Mouse (Mus musculus) kidney, adult 2 months (tissue): ENCODE results near the gene Wfikkn1. TPM values are rescaled to one million over a fixed set of nuclear protein-coding genes. Genes with fewer than 3 reads are reported as not detected.
A peak's percentile ranks its signal among the peaks of the same experiment; 100 is the strongest.

Experiments used
- DNase-seq: peaks from one replicate; pipeline ENCODE4 v3.0.0; 2021
- H3K27ac ChIP-seq: fragments of 200-500 bp; 2 replicates; pipeline ENCODE4 v1.5.1; 2012; ENCODE audit warnings: low read depth, low read length, control low read depth, inconsistent platforms; ENCODE audit not compliant: insufficient read depth
- H3K27me3 ChIP-seq: fragments of 200-500 bp; replicated peaks from 2 replicates; pipeline ENCODE4 v1.6.1; 2012; ENCODE audit warnings: mild to moderate bottlenecking, moderate library complexity, low read length, inconsistent platforms; ENCODE audit not compliant: control insufficient read depth, insufficient read depth
- H3K36me3 ChIP-seq: fragments of 200-500 bp; 2 replicates; pipeline ENCODE4 v1.6.1; 2012; ENCODE audit warnings: mild to moderate bottlenecking, moderate library complexity, low read length, inconsistent platforms; ENCODE audit not compliant: control insufficient read depth, insufficient read depth
- H3K4me1 ChIP-seq: fragments of 200-500 bp; 2 replicates; pipeline ENCODE4 v1.6.1; 2011; ENCODE audit warnings: low read length; ENCODE audit not compliant: control insufficient read depth, insufficient read depth
- H3K4me3 ChIP-seq: fragments of 200-500 bp; 2 replicates; pipeline ENCODE4 v1.5.1; 2011; ENCODE audit warnings: mild to moderate bottlenecking, low read depth, low read length, control low read depth; ENCODE audit not compliant: insufficient read depth
- CTCF ChIP-seq: fragments of 200-500 bp; conservative IDR thresholded peaks from 2 replicates; pipeline ENCODE4 v1.5.1; 2011; ENCODE audit warnings: low read depth, mild to moderate bottlenecking, control low read depth, low read length, moderate library complexity, mixed read lengths; ENCODE audit not compliant: insufficient read depth, insufficient read length
- POLR2A ChIP-seq: fragments of 200-500 bp; IDR thresholded peaks from one replicate; pipeline ENCODE4 v1.6.1; 2011; ENCODE audit warnings: low read depth, low read length, control low read depth
- WGBS: fragments of 180-500 bp; shearing (Covaris S2); methylation state at CpG from one replicate; pipeline ENCODE4 v1.1.7; 2018; 5-methylcytosine and 5-hydroxymethylcytosine counted together
- polyA plus RNA-seq: library from polyadenylated mRNA; depleted of rRNA; stranded (reverse); fragments of >200 nt; gene quantifications from 2 replicates; pipeline ENCODE4 v1.2.3, GENCODE M21; 2012

Wfikkn1 gene
- polyA plus RNA-seq, 1 experiment: 0.31 TPM

DNA sequence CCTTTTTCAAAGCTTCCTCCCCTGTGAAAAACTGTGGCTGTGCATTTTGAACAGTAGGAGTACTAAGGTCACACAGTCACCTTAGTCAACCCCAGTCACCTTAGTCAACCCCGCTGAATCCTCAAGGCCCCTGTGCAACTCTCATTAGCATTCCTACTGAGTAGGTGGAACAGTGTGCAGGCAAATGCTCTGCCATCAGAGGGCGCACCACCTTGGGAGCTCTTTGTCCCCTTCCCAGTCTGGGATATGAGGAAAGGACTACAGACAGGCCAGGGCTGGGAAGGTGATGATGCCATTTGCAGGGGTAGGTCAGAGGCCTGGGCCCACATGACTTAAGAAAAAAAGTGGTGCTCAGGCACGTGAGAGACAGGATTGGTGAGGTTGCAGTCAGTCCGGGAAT is 1.4 kb downstream of the Wfikkn1 start:
- Histone ChIP-seq H3K27ac (no peak overlapping the region), H3K27me3 (no peaks in the 10 kb centered on the region), H3K36me3 (no peaks in the 10 kb centered on the region), H3K4me1 (peaks cover 27% of the 10 kb centered on the region; the same call in 1 of the 2 replicates), H3K4me3 (no peak overlapping the region)
- peak; percentile 70 for TF ChIP-seq CTCF
- TF ChIP-seq POLR2A: no peak
- 42% methylated on average over 4 of the region's 4 CpGs for whole genome bisulfite sequencing
- peak; percentile 82 for DNase-seq

DNA sequence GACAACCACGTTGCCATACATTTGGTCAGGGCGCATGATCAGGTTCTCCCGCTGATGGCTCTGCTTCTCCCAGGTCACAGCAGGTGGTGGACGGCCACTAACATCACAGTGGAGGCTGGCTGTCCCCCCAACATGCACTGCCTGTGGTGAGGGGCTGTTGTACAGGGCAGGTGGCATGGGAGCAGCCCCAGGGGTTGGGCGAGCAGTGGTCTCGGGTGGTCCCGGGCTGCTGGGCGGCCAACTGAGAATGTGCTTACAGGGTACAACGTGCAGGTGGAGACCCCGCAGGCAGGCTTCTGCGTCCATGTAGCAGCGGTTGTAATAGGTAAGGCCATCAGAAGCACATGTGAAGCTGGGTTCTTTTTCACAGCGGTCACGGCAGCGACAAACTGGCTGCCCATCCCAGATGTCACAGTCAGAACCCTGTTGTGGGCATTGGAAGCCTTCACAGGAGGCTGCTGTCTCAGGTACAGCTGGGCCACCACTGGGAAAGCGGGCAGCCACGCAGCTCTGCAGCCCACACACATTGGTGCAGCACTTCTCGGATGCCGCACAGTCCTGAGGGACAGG is 2.0 kb downstream of the Wfikkn1 start:
- Histone ChIP-seq H3K27ac (no peak overlapping the region), H3K27me3 (no peaks in the 10 kb centered on the region), H3K4me1 (peaks cover 31% of the 10 kb centered on the region; the same call in 1 of the 2 replicates), H3K4me3 (no peak overlapping the region), H3K36me3 (no peaks in the 10 kb centered on the region)
- TF ChIP-seq CTCF (no peak), POLR2A (no peak)
- DNase-seq: no peak
- 89% methylated on average over 19 of the region's 19 CpGs for WGBS

DNA sequence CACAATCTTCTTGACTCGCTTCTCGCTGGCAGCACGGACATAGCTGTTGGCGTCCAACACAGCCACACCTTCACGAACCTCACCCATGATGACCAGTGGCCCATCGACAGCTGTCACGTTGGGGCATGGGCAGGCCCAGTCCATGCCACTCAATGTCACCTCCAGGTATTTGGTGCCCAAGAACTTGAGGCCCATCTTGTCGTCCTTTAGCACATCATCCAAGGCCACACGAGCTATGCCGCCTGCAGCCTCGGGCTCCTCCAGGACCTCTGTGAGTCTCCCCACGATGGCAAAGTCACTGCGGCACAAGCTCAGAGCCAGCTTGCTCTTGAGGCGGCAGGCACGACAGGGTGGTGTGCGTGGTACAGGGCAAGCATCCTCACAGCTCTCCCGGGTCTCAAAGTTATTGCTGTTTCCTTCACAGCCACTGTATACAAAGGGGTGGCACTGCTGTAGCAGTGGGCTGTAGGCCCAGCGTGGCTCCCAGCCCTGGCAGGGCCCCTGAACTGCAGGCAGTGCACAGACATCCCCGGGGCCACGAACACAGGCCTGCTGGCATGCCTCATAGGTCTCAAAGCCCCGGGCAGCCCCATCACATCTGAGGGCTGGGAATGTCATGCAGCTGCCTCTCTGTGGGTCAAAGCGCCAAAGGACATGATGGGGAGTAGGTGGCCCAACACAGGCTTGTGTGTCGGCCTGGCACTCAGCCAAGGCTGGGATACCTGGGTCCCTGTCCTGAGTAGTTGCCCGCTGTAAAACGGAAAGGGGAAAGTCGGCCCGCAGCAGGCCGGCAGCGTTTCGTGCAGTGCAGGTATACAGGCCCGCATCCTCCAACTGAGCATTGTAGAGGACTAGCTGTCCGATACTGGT is 2.7 kb downstream of the Wfikkn1 start:
- Histone ChIP-seq H3K4me3 (no peak overlapping the region), H3K27ac (no peak overlapping the region), H3K36me3 (no peaks in the 10 kb centered on the region), H3K27me3 (no peaks in the 10 kb centered on the region), H3K4me1 (peaks cover 31% of the 10 kb centered on the region; the same call in 1 of the 2 replicates)
- TF ChIP-seq POLR2A (no peak), CTCF (no peak)
- 91% methylated on average over 32 of the region's 32 CpGs for WGBS
- no peak for DNase-seq

DNA sequence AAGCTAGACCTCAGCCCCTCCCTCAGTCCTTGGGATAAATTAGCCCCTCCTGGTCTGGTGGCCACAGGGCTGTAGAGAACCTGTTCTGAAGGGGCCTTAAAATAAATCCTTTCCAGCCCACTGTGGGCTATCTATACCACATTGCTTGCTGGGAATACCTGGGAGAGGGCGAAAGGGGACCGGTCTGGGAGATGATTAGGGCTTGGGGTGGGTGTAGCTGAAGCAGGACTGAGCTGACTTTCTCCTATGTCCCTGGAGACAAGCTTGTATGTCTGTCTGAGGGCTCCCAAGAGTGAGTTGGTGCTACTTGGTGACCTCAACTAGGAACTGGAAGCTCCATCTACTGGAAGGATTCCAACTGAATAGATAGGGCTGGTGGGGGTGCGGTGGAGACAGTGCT is 3.6 kb downstream of the Wfikkn1 start:
- WGBS: 86% methylated on average over 3 of the region's 3 CpGs
- DNase-seq: no peak
- Histone ChIP-seq H3K4me1 (peaks cover 35% of the 10 kb centered on the region; the same call in 1 of the 2 replicates), H3K4me3 (no peak overlapping the region), H3K36me3 (no peaks in the 10 kb centered on the region), H3K27ac (no peak overlapping the region), H3K27me3 (no peaks in the 10 kb centered on the region)
- TF ChIP-seq POLR2A (no peak), CTCF (no peak)

DNA sequence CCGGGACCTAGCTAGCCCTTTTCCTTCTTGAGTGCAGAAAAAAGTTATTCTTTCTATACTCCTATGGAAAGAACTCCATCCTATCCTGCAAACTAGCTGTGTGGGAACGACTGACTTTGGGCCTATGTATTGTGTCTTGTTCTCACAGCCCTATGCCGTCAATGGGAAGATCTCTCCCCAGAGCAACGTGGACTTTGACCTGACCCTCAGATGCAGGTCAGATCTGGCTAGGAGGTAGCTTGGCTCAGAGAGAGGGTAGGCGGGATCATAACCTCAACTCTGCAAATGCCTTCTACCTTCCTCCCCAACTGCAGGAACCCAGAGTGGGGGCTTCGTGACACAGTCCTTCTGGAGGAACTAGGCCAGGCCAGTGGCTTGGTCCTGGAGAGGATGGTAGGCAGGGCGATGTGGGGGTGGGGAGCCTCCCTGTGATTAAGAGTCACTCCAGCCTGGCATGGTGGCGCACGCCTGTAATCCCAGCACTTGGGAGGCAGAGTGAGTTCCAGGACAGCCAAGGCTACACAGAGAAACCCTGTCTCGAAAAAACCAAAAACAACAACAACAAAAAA is 4.2 kb downstream of the Wfikkn1 start:
- peak; percentile 89 for DNase-seq
- H3K27ac ChIP-seq: peak overlapping the region; percentile 91
- H3K4me3 ChIP-seq: peak overlapping the region; percentile 99
- 43% methylated on average over 10 of the region's 10 CpGs for WGBS
- peaks cover 39% of the 10 kb centered on the region; the same call in 1 of the 2 replicates for H3K4me1 ChIP-seq
- TF ChIP-seq CTCF (no peak), POLR2A (no peak)
- no peaks in the 10 kb centered on the region for H3K36me3 ChIP-seq
- no peaks in the 10 kb centered on the region for H3K27me3 ChIP-seq

DNA sequence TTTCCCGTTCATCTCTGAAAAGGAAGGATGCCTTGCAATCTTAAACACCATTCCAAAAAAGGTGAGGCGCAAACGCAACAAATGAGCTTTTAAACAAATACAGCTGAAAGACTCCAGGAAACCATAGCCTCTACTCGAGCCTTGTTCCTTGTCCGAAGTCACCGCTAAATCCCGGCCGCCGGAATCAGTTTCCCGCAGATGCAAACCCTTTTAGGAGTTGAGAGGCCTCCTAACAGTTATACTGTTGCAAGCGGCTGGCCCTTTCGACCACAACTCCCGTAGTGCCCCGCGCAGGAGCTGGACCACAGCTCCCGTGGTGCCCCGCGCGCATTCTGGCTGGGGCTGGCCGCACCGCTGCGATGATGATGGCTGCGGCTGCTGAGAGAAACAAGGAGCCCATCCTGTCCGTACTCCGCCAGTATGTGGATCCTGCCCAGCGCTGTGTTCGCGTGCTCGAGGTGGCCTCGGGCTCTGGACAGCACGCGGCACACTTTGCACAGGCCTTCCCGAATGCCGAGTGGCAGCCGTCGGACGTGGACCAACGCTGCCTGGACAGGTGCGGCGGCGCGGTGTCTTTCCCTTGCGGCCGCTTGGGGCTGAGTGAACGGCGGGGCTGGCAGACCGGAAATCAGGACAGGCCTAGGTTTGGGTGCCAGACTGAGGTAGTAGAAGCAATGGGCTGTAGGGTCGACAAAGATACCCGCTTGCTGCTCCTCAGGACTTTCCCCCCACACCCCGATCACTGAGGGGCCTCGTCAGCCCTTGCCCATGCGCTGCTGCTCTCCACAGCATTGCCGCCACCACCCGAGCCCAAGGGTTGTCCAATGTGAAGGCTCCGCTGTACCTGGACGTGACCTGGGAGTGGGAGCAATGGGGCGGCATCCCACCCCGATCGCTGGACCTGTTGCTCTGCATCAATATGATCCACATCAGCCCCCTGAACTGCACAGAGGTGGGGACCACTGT is 5.2 kb downstream of the Wfikkn1 start:
- peak; percentile 94 for DNase-seq
- H3K4me1 ChIP-seq: peaks cover 36% of the 10 kb centered on the region; the same call in 1 of the 2 replicates
- 1% methylated on average over 59 of the region's 59 CpGs for WGBS
- TF ChIP-seq CTCF: no peak
- TF ChIP-seq POLR2A: peak; percentile 82
- H3K36me3 ChIP-seq: no peaks in the 10 kb centered on the region
- H3K27me3 ChIP-seq: no peaks in the 10 kb centered on the region
- H3K4me3 ChIP-seq: peak overlapping the region; percentile 99
- peak overlapping the region; percentile 91 for H3K27ac ChIP-seq
